Mouse (Mus musculus) adrenal gland, postnatal 10 days (tissue): Measurements from ENCODE around the gene Qser1. TPM values are rescaled to one million over a fixed set of nuclear protein-coding genes. Genes with fewer than 3 reads are reported as not detected.
A peak's percentile ranks its signal among the peaks of the same experiment; 100 is the strongest.
"Not testable (repeated sequence)": the region's sequence is repeated elsewhere in the genome, so short reads cannot be mapped to it uniquely, and the experiment has no call there.

ENCODE experiments used
- DNase-seq: peaks from one replicate; pipeline ENCODE4 v3.0.0; 2021; ENCODE audit warnings: mixed read lengths
- long read RNA-seq, 2 experiments: library from polyadenylated mRNA; stranded (forward); transcript quantifications; one replicate each; pipeline ENCODE4 v2.0.0; 2021
- total RNA-seq, 2 experiments: library from RNA; stranded (reverse); gene quantifications; 2 replicates each; pipeline ENCODE4 v1.2.3; 2021

The Qser1 gene
- 10 to 100 TPM; 18.9 to 24.9 TPM for total RNA-seq
- long read RNA-seq, experiment 1, partial matches to known transcripts, result 4 of 7 reads
- long read RNA-seq, experiment 1, other reads (novel, unspliced or antisense), result 3 of 7 reads
- long read RNA-seq, experiment 2, result 0 reads

- no peak for DNase-seq
Observed at GRCm38 (mm10) chr2:104816371-104816827, at the start of gene Qser1. TSS of gene Qser1 (minus strand) at chr2:104816760.

- DNase-seq, result peak; percentile 31
Observed at GRCm38 (mm10) chr2:104864176-104864860, 47.8 kb upstream of the Qser1 start.

- DNase-seq, result no peak
Observed at GRCm38 (mm10) chr2:104860426-104860825, 43.9 kb upstream of the Qser1 start.

GRCm38 (mm10) chr2:104859060-104859459 lies 42.5 kb upstream of the Qser1 start:
- DNase-seq, result no peak

DNA sequence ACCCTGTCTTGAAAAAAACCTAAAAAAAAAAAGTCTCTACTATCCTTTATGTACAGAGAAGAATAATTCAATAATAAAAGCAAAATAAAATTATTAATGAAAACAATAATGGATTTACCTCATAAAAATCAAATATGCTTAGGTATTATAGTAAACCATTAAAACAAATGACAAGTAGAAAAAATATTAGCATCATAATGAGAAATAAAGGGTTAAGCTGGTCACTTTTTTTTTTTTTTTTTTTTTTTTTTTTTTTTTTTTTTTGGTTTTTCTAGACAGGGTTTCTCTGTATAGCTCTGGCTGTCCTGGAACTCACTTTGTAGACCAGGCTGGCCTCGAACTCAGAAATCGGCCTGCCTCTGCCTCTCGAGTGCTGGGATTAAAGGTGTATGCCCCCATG lies 41.5 kb upstream of the Qser1 start:
- not testable (repeated sequence) for DNase-seq

DNA sequence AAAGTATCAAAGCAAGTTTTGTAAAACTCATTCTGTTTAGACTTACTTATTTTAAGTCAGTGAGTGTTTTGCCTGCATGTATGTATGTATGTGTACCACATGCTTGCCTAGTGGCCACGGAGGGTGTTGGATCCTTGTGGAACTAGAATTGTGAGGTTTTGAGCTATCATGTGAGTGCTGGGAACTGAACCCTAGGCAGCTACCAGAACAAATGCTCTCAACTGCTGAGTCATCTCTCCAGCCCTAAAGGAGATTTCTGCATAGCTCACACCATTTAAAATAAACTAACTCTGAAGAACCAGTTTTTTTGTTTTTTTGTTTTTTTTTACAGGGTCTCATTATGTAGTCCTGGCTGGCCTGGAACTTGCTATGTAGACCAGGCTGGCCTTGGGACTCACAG lies 39.7 kb upstream of the Qser1 start:
- no peak for DNase-seq

DNA sequence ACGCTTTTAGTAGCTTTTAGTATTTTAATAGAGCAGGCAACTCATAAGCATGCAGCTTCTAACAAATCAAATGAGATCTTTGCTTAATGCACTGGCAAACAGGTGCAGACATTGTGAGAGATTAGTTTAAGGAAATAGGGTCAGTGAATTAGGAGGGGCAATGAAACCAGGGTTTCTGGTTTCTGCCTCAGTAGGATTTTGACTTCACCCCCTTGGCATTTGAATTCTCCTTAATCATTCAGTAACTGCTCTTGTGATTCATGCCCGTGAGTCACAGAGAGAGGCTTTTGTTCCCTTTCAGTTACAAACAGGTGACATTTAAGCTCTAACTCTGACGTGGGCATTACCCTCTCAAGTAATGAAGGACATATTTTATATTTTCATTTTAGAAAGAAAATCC lies 39.2 kb upstream of the Qser1 start:
- peak; percentile 14 for DNase-seq

GRCm38 (mm10) chr2:104854836-104855235 lies 38.3 kb upstream of the Qser1 start:
- DNase-seq, result no peak

DNA sequence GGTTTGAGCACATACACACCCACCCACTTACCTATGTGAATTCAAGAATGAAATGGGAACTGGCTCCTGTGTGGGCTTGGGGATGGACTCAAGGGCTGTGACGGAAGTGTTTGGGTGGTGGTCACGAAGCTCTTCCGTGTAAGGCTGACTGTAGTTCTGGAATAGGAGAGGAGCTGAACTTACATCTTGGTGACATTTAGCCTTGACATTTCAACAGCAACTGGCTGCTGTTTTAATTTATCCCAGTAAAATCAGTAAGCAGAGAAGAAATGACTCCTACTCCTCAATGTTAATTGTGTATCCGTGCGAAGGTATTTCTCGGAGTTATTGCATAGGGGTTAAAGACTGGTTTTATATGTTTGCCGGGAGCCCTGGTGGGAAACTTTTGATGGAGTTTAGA lies 36.0 kb upstream of the Qser1 start:
- no peak for DNase-seq

DNA sequence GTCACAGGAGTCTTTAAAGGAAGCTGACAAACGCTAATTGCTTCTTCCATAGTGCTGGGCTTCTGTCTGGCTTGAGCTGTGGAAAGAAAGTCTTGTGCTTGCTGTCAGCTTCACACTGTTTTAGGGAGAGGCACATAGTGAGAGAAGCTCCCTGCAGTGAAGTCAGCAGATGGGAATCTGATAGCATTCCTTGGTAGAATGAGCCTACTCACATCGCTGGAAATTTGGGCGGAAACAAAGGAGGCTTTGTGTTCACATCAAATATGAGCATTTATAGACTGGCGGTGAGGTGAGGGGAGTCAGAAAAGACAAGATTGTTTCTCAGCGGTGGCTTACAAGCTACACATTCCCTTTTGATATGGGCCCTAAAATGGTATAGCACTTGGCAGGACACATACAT lies 35.1 kb upstream of the Qser1 start:
- no peak for DNase-seq

- no peak for DNase-seq
Observed at GRCm38 (mm10) chr2:104849991-104850359, 33.4 kb upstream of the Qser1 start.

GRCm38 (mm10) chr2:104849276-104849990 lies 32.9 kb upstream of the Qser1 start, which contains the start of gene Prrg4:
TSS of gene Prrg4 (minus strand) at chr2:104849876.
- peak; percentile 87 for DNase-seq

GRCm38 (mm10) chr2:104848235-104849161 lies 31.9 kb upstream of the Qser1 start:
- no peak for DNase-seq

- peak; percentile 35 for DNase-seq
Observed at GRCm38 (mm10) chr2:104847645-104848044, 31.1 kb upstream of the Qser1 start.

- no peak for DNase-seq
Observed at GRCm38 (mm10) chr2:104846638-104847414, 30.3 kb upstream of the Qser1 start.

DNA sequence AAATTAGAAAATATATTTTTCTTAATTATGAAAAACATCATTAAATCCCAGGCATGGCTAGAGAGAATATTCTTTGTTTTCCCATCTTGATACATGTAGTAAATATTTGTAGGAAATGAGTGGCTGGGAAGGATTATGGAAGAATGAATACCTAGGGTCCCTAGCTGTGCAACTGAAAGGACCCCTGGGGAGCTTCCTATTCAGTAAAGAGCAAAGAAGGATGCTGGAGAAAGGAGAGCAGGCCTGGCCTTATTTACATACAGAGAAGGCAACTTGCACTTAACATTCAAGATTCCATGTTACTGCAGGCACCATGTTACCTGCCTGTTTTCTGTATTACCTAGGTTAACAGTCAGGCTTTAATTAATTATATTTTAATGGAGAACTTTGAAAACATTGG lies 26.0 kb upstream of the Qser1 start:
- no peak for DNase-seq

- DNase-seq, result no peak
Observed at GRCm38 (mm10) chr2:104841736-104842135, 25.2 kb upstream of the Qser1 start.

GRCm38 (mm10) chr2:104840974-104841373 lies 24.4 kb upstream of the Qser1 start:
- no peak for DNase-seq

- DNase-seq, result no peak
Observed at GRCm38 (mm10) chr2:104832486-104832885, 15.9 kb upstream of the Qser1 start.

- DNase-seq, result no peak
Observed at GRCm38 (mm10) chr2:104826191-104826590, 9.6 kb upstream of the Qser1 start.

DNA sequence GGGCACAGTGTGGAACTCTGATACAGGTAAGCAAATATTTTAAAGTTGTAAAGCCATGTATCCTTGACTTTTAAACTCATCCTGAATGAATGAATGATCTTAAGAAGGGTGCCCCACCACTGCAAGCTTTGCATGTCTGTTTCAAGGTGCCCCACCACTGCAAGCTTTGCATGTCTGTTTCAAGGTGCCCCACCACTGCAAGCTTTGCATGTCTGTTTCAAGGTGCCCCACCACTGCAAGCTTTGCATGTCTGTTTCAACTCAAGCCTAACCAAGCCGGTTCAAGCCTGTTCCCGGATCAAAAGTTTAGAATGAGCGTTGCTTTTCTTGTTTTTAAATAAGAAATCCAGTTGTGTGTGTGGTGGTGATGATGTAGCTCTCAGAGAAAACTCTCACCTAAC lies 2.2 kb upstream of the Qser1 start:
- DNase-seq, result not testable (repeated sequence)
